Mouse (Mus musculus) limb, embryonic 11.5 days (tissue): ENCODE measurements at regions not wholly inside any gene's neighbourhood (a gene's known extent, or its start where the extent isn't known, plus 50 kb on each side); places are given as distances from the start of the nearest gene placed in this dataset.

ENCODE experiments used
- ATAC-seq: fragments of 200-750 bp; cut with Nextera tagmentation; 2 replicates; pipeline ENCODE4 v1.8.0; 2017; ENCODE audit warnings: low read depth; ENCODE audit not compliant: insufficient number of reproducible peaks, low FRiP score, low TSS enrichment
- DNase-seq: peaks from one replicate; pipeline ENCODE4 v3.0.0-alpha.2; 2015; ENCODE audit warnings: low spot score
- H3K27ac ChIP-seq: fragments of 300-500 bp; sonication (generic); replicated peaks from 2 replicates; pipeline ENCODE4 v1.5.1; 2014; ENCODE audit warnings: low read depth, mild to moderate bottlenecking, low read length
- H3K27me3 ChIP-seq: fragments of 300-500 bp; sonication (generic); 2 replicates; pipeline ENCODE4 v1.6.1; 2014; ENCODE audit warnings: mild to moderate bottlenecking, low read length, mixed read lengths; ENCODE audit not compliant: control insufficient read depth, insufficient read depth
- H3K36me3 ChIP-seq: fragments of 300-500 bp; sonication (generic); 2 replicates; pipeline ENCODE4 v1.6.1; 2014; ENCODE audit warnings: mild to moderate bottlenecking, low read length, moderate library complexity, mixed read lengths; ENCODE audit not compliant: control insufficient read depth, insufficient read depth
- H3K4me1 ChIP-seq: fragments of 300-500 bp; sonication (generic); 2 replicates; pipeline ENCODE4 v1.6.1; 2014; ENCODE audit warnings: low read length, mixed read lengths; ENCODE audit not compliant: control insufficient read depth, insufficient read depth
- H3K4me2 ChIP-seq: fragments of 300-500 bp; sonication (generic); 2 replicates; pipeline ENCODE4 v1.6.1; 2014; ENCODE audit warnings: low read depth, mild to moderate bottlenecking, moderate library complexity; ENCODE audit not compliant: severe bottlenecking
- H3K4me3 ChIP-seq: fragments of 300-500 bp; sonication (generic); 2 replicates; pipeline ENCODE4 v1.5.1; 2014; ENCODE audit warnings: low read depth, low read length
- H3K9ac ChIP-seq: fragments of 300-500 bp; sonication (generic); 2 replicates; pipeline ENCODE4 v1.6.1; 2014; ENCODE audit warnings: mild to moderate bottlenecking, low read length
- H3K9me3 ChIP-seq: fragments of 300-500 bp; sonication (generic); 2 replicates; pipeline ENCODE4 v1.6.1; 2016; ENCODE audit warnings: low read length; ENCODE audit not compliant: control insufficient read depth
- WGBS: fragments of 180-500 bp; shearing (Covaris S2); extraction: QIAGEN DNeasy Blood & Tissue Kit; methylation state at CpG from one replicate; pipeline ENCODE4 v1.1.7; 2014; 5-methylcytosine and 5-hydroxymethylcytosine counted together

DNA sequence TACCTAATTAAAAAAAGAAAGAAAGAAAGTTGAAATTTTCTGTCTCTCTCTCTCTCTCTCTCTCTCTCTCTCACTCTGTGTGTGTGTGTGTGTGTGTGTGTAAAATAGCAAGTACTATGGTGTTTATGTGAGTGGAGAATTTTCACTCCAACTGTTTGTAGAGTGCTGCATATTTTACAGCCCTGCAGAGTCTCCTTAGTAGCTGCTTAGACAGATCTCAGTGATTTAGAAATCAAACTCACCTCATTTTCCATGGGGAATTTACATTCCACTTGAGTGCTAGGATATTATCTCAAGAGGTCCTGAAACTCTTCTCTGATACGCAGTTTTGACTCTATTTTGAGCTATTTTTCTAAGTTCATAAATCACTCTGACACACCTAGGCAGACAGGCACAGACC, 761.8 kb upstream of the Pou3f3 start:
- Histone ChIP-seq H3K27ac (no peak overlapping the region), H3K27me3 (no peaks in the 10 kb centered on the region), H3K9me3 (no peaks in the 10 kb centered on the region), H3K9ac (no peak overlapping the region), H3K4me3 (no peak overlapping the region), H3K4me1 (no peaks in the 10 kb centered on the region), H3K4me2 (no peak overlapping the region), H3K36me3 (no peaks in the 10 kb centered on the region)
- no peak for DNase-seq
- ATAC-seq = no peak
- WGBS = 80% methylated on average over 1 of the region's 1 CpGs

DNA sequence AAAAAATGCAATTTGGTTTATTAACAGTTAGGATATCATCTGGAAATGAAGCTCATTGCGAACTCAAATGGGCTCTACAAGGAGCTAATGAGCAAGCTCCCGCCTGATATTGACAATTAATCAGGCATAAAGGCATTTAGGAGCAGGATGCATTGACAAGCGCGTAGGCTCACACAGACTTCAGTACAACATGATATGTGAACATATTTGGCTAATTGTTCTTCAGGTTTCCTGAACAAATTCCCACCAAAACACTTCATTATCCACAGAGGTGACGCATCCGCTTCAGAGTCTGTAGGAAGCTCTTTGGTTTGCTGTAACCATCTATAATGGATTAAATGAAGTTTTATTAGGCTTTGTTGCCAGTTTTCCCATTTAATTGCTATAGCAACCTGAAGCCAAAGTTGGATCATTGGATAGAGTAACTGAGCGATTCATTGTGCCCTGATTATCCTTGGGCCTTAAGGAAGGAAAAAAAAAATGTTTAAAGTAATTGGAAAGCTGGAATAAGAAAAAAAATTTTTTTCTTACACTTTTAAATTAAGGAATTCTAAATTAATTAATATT, 759.6 kb upstream of the Pou3f3 start:
- H3K4me2 ChIP-seq = no peak overlapping the region
- H3K4me1 ChIP-seq = no peaks in the 10 kb centered on the region
- no peak overlapping the region for H3K9ac ChIP-seq
- no peaks in the 10 kb centered on the region for H3K9me3 ChIP-seq
- no peaks in the 10 kb centered on the region for H3K36me3 ChIP-seq
- DNase-seq (no peak), ATAC-seq (no peak)
- no peak overlapping the region for H3K4me3 ChIP-seq
- WGBS = 83% methylated on average over 7 of the region's 7 CpGs
- H3K27me3 ChIP-seq = no peaks in the 10 kb centered on the region
- no peak overlapping the region for H3K27ac ChIP-seq

DNA sequence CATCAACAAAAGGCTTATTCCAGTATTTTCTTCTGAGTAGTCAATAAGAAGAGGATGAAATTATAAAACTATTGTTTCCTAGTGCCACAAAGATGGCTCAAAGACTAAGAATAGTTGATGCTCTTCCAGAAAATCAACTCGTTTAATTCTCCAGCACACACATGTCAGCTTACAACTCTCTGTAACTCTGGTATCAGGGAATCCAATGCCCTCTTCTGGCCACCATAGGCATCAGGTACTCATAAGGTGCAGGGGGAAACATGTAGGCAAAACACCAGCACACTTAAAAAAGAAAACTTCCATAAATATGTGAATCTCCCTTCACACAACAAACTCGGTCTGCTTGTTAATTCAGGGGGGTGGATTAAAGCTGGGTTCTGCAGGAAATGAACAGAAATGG, 734.6 kb upstream of the Pou3f3 start:
- Histone ChIP-seq H3K9ac (no peak overlapping the region), H3K4me1 (no peaks in the 10 kb centered on the region), H3K27me3 (no peaks in the 10 kb centered on the region), H3K9me3 (no peaks in the 10 kb centered on the region), H3K4me2 (no peak overlapping the region), H3K4me3 (no peak overlapping the region), H3K27ac (no peak overlapping the region), H3K36me3 (no peaks in the 10 kb centered on the region)
- WGBS = 60% methylated on average over 2 of the region's 2 CpGs
- DNase-seq (no peak), ATAC-seq (no peak)

DNA sequence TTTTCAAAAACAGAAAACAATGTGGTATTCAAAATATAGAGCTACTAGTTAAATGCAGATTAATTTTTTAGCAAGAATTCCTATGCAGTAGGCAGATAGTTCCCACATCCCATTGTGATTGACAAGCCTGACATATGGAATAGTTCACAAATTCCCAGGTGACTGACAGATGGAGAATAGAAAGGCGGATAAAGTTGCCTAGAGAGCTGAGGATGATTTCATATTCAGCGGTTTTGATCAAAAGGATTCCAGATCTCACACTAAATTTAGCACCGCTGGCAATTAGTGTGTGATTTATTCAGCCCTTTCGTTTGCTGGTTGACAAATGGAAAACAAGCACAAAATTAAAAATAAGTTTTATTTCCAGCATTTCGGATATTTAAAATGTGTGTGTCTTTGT, 714.0 kb upstream of the Pou3f3 start:
- H3K27me3 ChIP-seq = no peaks in the 10 kb centered on the region

DNA sequence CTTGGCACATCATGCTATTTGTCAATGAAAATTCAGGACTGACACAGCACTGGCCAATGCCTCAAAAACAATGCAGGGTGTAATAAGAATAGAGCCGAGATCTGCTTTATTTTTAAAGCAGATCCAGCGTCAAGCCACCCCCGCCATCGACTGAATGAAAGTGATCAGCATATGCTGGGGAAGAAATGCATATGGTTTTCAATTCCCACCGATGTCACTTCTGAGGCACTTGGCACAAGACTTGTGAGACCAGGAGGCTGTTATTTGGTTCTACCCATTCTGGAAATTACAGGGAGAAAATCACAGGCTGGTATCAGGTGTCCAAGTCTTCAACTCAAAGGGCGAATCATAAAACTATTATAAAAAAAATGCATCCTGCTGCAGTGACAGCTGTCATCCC, 689.3 kb upstream of the Pou3f3 start:
- Histone ChIP-seq H3K4me1 (no peaks in the 10 kb centered on the region), H3K4me3 (no peak overlapping the region), H3K9me3 (no peaks in the 10 kb centered on the region), H3K36me3 (no peaks in the 10 kb centered on the region), H3K27me3 (no peaks in the 10 kb centered on the region), H3K27ac (no peak overlapping the region), H3K9ac (no peak overlapping the region), H3K4me2 (no peak overlapping the region)
- 86% methylated on average over 6 of the region's 6 CpGs for WGBS
- ATAC-seq = no peak
- no peak for DNase-seq

More for the DNA sequence above, 714.0 kb upstream of the Pou3f3 start:
- ATAC-seq (no peak), DNase-seq (no peak)
- H3K9me3 ChIP-seq = no peaks in the 10 kb centered on the region
- 90% methylated on average over 5 of the region's 5 CpGs for WGBS
- no peak overlapping the region for H3K4me2 ChIP-seq
- H3K4me3 ChIP-seq = no peak overlapping the region
- H3K27ac ChIP-seq = no peak overlapping the region
- no peaks in the 10 kb centered on the region for H3K4me1 ChIP-seq
- no peaks in the 10 kb centered on the region for H3K36me3 ChIP-seq
- H3K9ac ChIP-seq = no peak overlapping the region

DNA sequence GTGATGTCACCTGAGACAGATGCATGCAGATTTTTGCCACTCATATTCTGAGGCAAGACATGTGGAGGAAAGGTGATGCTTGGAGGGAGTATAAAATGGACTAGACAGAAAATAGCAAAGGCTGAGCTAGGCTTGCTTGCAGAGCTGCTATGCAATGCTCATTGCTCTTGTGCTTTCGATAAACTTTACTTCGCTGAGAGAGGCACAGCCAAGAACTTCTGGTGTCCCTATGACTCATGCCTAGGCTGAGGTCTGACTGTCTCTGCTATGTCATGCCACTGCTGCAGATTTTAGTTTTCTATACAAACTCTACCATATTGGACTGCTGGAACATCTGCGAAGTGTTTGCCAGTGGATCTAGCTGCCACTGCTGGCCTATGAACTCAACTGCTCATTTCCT, 687.5 kb upstream of the Pou3f3 start:
- Histone ChIP-seq H3K27me3 (no peaks in the 10 kb centered on the region), H3K27ac (no peak overlapping the region), H3K9ac (no peak overlapping the region), H3K36me3 (no peaks in the 10 kb centered on the region), H3K4me1 (no peaks in the 10 kb centered on the region), H3K9me3 (no peaks in the 10 kb centered on the region), H3K4me2 (no peak overlapping the region), H3K4me3 (no peak overlapping the region)
- ATAC-seq (no peak), DNase-seq (no peak)
- WGBS = 96% methylated on average over 3 of the region's 3 CpGs

DNA sequence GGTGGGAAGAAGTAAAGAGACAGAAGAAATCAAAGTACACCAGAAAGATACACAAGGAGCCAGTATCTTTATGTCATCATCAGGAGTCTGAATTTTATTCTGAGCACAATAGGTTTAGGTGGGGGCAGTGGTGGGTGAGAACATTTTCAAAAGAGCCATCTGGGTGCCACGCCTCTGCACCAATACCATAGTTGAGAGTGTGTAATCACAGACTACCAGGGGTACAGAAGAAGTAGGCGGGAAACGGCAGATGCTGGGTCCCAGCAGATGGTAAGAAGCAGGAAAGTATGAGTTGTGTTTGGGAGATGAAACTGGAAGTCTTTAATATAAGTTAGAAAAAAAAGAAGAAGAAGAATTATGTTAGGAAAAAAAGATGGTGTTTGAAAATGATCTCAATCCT, 682.7 kb upstream of the Pou3f3 start:
- DNase-seq (no peak), ATAC-seq (no peak)
- H3K4me3 ChIP-seq = no peak overlapping the region
- H3K9me3 ChIP-seq = no peaks in the 10 kb centered on the region
- H3K36me3 ChIP-seq = no peaks in the 10 kb centered on the region
- no peaks in the 10 kb centered on the region for H3K27me3 ChIP-seq
- no peak overlapping the region for H3K27ac ChIP-seq
- no peak overlapping the region for H3K4me2 ChIP-seq
- no peak overlapping the region for H3K9ac ChIP-seq
- no peaks in the 10 kb centered on the region for H3K4me1 ChIP-seq
- 81% methylated on average over 3 of the region's 3 CpGs for WGBS

DNA sequence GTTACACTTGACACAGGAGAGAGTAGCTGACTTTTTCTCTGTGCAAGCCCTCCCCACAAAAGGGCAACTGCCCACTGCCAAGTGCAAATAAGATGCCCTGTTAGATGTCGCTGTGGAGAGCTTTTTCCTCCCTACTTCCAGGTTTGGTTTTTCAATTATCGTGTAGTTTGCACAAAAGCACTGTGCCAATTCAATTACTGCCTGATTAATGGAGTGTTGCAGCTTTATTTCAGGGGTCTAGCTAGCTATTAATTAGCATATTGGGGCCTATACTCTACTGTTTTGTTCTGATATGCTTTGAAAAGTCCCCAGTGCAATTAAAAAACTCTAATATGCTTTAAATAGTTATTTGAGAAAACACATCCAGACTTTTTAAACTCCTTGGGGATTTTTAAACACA, 676.6 kb upstream of the Pou3f3 start:
- ATAC-seq = no peak
- Histone ChIP-seq H3K36me3 (no peaks in the 10 kb centered on the region), H3K9me3 (no peaks in the 10 kb centered on the region), H3K4me1 (no peaks in the 10 kb centered on the region), H3K27me3 (no peaks in the 10 kb centered on the region), H3K27ac (no peak overlapping the region), H3K4me3 (no peak overlapping the region), H3K9ac (no peak overlapping the region), H3K4me2 (no peak overlapping the region)
- no peak for DNase-seq
- 68% methylated on average over 2 of the region's 2 CpGs for WGBS

DNA sequence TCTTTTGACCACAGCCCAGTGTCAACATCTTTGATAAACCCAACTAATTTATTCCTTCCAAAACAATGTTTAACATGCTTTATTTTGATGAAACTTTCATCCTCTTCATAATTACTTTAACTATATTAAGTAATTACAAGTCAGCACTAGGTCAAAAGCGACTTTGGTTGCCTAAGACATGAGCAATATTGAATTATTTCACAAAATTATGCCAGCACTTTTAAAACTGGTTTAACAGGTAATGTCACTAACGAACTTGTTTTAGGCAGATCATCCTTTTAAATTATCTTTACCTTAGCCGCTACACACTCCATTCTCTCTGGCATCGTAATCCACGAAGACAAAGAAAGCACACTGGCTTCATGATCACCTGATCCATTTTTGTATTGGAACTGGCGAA, 669.8 kb upstream of the Pou3f3 start:
- H3K27ac ChIP-seq = no peak overlapping the region
- ATAC-seq = no peak
- no peaks in the 10 kb centered on the region for H3K27me3 ChIP-seq
- H3K4me3 ChIP-seq = no peak overlapping the region
- WGBS = 84% methylated on average over 6 of the region's 6 CpGs
- no peak for DNase-seq
- no peak overlapping the region for H3K9ac ChIP-seq
- H3K9me3 ChIP-seq = no peaks in the 10 kb centered on the region
- H3K36me3 ChIP-seq = no peaks in the 10 kb centered on the region
- H3K4me2 ChIP-seq = no peak overlapping the region
- 0 out of 2 replicates have a peak, but pooled peaks cover 3% of the 10 kb centered on the region for H3K4me1 ChIP-seq
